Mouse (Mus musculus) right cerebral cortex, postnatal 36 days (tissue): ENCODE results near the gene Mapk12.

Source experiments
- DNase-seq, 2 experiments: peaks; one replicate each; pipeline ENCODE4 v3.0.0; 2022; ENCODE audit warnings: low spot score in 2 of 2, mixed read lengths in 1 of 2

The Mapk12 gene

GRCm38 (mm10) chr15:89098616-89099015, 41.9 kb downstream of the Mapk12 start:
- no peak for DNase-seq

- DNase-seq: no peak
These were observed 43.1 kb downstream of the Mapk12 start for GRCm38 (mm10) chr15:89097450-89097849.

GRCm38 (mm10) chr15:89092181-89092580, 48.3 kb downstream of the Mapk12 start:
- DNase-seq: no peak

- DNase-seq: no peak
These were observed 49.8 kb downstream of the Mapk12 start for GRCm38 (mm10) chr15:89090662-89091061.

- DNase-seq: no peak
These were observed 51.1 kb downstream of the Mapk12 start for GRCm38 (mm10) chr15:89089248-89090051.

GRCm38 (mm10) chr15:89088607-89089247, 51.8 kb downstream of the Mapk12 start, which contains the start of gene Selenoo:
Gene Selenoo, plus strand, starts transcription at chr15:89089084.
- DNase-seq: peak; percentile 85 to 90

GRCm38 (mm10) chr15:89084826-89085225, 55.7 kb downstream of the Mapk12 start:
- no peak for DNase-seq

DNA sequence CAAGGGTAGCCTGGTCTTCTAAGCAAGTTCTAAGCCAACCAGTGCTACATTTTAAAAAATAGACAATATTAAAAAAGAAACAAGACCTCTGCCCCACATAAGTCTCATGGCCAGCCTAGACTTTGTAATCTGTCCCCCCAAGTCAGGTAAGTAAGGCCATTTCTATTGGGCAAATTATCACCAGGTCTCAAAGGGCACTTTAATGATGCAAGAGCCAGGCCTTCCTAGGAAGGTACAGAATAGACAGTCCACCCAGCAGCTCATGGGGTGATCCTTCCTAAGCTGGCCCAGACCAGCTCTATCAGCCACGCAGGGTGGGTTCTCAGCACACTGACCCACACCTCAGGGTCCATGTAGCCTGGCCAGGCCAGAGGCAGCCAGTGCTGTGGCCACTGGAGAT, 56.6 kb downstream of the Mapk12 start:
- no peak for DNase-seq
